Mouse (Mus musculus): ENCODE measurements around the gene Nup133.

Nup133 gene

GRCm38 (mm10) chr8:123889797-123890196, 59.3 kb downstream of the Nup133 start:
- no peak for DNase-seq (ENCODE audit: low read depth, low spot score)

- DNase-seq (ENCODE audit: low read depth, low spot score), result no peak
Measured at GRCm38 (mm10) chr8:123887956-123888355, 61.1 kb downstream of the Nup133 start.

DNA sequence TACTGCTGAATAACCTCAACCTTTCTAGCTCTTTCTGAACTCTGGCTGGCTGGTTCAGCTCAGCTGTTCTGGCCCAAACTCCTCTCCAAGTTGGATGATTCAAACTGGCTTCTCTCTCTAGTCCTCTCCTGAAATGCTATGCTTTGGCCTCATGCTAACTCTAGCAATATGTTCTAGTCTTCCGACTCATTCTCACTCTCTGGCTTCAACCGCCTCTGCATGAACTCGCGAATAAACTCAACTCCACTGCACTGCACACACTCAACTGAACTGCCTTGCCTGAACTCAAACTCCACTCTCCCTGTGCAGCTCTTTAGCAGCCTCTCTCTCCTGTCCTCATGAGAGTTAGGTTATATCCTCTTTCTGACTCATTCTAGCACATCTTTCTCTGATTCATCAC, 61.9 kb downstream of the Nup133 start:
- peak; percentile 50 for DNase-seq (ENCODE audit: low read depth, low spot score)

DNA sequence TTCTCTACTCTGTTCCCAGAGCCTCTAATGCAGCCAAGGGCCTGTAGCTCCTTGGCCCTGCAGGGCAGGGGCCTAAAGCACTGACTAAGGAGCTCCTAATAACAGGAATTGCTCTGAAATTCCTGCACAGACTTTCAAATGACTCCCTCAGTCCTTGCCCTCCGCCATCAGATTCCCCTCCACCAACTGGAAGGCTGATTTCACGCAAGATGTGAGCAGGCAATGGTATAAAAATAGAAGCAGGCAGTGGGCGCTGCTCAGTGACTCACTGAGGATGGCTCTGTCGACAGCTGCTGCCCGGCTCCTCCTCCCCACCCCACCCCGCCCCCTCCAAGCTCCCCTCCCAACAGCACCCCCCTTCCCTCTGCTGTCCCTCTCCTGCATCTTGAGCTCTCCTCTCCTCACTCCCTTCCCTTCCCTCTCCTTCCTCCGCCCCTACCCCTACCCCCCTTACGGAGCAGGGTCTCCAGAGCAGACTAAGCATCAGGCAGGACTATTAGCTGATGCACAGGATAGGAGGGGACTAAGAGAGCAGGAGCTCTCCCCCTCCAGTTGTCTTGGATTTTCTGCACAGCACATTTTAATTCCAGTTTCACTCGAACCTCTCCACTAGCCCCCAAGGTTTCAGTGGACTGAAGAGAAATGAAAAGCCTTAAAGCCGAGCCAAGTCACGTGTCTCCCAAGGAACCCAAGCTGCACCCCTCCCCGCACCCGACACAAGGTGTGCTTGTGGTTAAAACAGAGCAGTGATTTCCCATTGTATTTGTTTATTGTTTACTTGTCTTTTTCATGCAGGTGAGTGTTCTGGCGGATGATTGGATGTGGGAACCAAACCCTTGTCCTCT, 64.1 kb downstream of the Nup133 start:
- DNase-seq (ENCODE audit: low read depth, low spot score), result peak; percentile 97

DNA sequence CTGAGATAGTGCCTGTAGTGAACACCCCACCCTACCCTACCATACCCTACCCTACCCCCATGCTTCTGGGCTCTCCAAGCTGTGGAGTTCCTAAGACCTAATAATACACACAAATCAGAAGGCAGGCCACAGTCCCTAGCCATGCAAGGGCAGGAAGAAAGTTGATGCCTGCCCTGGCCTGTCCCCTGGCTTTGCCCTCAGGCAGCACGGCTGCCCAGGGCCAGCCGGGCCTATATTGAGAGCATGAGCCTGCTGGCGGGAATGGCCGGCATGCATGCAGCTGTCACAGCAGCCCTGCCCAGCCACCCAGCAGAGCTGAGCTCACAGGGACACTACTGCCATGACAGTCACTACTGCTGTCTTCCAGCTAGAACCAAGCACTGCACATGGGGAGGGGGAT, 66.0 kb downstream of the Nup133 start:
- DNase-seq (ENCODE audit: low read depth, low spot score), result no peak

DNA sequence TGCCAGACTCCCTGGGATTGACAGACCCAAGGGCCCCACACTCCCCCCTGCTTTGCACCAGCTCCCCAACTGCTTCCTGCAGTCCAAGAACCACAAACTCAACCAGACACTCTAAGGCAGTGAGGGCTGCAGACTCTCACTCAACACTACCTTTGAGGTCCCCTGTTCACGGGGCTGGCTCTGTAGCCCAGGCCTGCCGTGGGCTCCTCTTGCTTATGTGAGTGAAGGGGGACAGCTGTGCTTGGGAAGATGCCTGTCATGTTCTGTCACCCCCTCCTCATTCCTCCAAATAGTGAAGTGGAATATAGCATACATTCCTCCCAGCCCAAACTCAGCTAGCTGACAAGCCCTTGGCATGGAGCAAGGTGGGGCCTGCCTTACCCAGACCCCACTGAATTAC, 66.7 kb downstream of the Nup133 start:
- no peak for DNase-seq (ENCODE audit: low read depth, low spot score)

DNA sequence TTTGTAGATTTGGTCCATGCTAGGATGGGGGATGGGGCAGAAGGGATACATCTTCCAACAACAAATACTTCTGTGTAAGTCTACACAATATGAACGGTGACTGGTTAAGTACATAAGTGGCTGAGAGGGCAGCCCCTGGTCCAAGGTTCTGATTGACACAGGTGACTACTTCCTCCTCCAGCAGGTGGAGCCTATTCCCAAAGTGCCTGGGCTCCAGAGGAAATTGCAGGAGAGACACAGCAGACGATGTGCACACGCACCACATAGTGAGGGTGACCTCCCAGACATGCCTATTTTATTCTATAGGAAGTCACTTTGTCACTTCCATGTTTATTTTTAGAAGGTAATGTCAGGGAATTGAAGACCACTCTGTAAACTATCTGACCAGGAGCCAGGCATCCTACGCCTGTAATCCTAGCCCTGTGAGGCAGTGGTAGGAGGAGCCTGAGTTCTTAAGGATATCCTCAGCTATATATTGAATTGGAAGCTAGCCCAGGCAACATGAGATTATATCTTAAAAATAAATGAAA, 68.2 kb downstream of the Nup133 start:
- DNase-seq (ENCODE audit: low read depth, low spot score), result peak; percentile 58

GRCm38 (mm10) chr8:123880271-123880670, 68.8 kb downstream of the Nup133 start:
- DNase-seq (ENCODE audit: low read depth, low spot score), result peak; percentile 92

DNA sequence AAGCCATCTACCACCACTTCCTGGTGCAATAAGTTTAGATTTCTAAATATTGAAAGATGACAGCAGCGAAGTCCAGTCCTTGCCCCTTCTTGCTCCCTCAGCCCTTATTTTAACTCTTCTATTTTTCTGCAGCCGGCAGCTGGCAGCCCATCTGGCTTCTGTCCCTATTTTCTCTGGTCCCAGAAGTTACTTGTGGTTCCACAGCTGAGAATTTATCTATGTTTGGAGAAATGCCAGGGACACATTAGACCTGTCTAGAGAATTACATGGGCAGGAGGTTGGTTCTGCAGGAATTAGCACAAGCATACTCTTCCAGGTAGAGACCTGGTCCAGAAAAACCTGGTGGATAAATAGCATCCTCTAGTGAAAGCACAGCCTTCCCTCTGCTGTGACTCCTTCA, 71.2 kb downstream of the Nup133 start:
- DNase-seq (ENCODE audit: low read depth, low spot score), result peak; percentile 69

- DNase-seq (ENCODE audit: low read depth, low spot score), result peak; percentile 87
Measured at GRCm38 (mm10) chr8:123874324-123874723, 74.7 kb downstream of the Nup133 start.

DNA sequence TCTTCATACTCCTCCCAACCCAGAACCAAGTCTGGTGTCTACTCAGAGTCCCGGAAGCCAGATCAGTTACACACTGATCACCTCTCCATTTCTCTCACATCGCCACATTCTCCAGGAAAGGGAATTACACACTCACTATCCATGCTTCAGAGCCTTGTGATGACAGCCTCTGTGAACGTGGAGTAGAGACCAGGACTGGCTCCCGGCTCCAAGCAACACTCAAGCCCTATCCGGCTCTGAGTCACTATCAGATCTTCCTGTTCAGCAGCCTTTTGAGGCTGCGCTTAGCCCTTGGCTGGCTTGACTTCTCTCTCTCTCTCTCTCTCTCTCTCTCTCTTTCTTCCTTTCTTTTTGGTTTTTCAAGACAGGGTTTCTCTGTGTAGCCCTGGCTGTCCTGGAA, 75.7 kb downstream of the Nup133 start:
- peak; percentile 41 for DNase-seq (ENCODE audit: low read depth, low spot score)

DNA sequence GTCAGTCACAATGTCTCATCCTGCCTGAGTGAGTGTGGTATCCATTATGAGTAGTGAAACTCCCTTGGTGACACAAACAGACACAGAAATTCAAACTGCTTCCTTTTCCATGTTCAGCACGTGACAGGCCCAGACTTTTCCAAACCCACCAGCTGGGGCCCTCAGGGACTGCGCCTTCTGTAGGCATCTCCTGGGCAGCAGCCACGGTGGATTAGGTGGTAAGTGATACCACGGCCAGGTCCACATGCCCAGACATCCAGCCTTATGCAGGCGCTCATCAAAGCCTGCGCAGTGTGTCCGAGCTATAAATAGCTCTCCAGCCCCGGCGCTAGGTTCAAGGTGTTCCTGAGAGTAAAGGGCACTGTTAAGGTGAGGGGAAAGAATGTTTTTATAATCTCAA, 77.0 kb downstream of the Nup133 start:
- no peak for DNase-seq (ENCODE audit: low read depth, low spot score)

DNA sequence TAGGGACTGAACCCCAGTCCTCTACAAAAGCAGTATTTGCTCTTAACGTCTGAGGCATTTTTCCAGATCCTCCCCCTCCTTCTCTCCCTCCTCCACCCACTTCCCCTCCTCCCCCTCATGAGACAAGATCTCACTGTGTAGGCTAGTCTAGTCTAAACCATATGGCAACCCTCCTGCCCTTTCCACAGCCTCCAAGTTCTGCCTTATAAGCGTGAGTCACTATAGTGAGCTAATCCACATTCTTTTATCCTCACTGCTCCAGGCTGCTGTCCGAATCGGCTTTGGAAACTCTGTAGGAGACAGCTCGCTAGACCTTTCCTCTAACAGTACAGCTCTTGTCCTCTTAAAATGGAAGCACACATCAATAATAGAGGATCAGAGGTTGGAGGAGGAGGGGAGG, 82.1 kb downstream of the Nup133 start:
- peak; percentile 84 for DNase-seq (ENCODE audit: low read depth, low spot score)

GRCm38 (mm10) chr8:123865786-123866185, 83.3 kb downstream of the Nup133 start:
- no peak for DNase-seq (ENCODE audit: low read depth, low spot score)

DNA sequence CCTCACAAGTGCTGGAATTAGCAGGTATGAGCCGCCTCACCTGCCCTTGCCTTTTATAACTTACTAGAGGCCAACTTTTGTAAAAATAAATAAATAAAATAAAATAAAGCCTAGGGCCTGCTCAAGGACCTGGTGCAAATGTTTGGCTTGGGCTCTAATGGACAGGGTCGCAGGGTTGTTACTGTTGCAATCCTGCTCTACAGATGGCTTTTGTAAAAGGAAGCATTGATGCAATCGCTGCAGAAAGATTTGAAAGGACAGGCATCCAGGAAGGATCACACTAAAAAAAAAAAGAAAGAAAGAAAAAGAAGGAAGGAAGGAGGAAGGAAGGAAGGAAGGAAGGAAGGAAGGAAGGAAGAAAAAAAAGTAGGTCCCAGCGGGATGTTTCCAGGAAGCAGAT, 88.7 kb downstream of the Nup133 start:
- DNase-seq (ENCODE audit: low read depth, low spot score), result no peak

GRCm38 (mm10) chr8:123859648-123860259, 89.3 kb downstream of the Nup133 start, which contains the start of gene Ccsap:
Gene Ccsap (minus strand): TSS chr8:123860209.
- peak; percentile 83 for DNase-seq (ENCODE audit: low read depth, low spot score)

- peak; percentile 98 for DNase-seq (ENCODE audit: low read depth, low spot score)
Measured at GRCm38 (mm10) chr8:123858941-123859647, 90.0 kb downstream of the Nup133 start.

- peak; percentile 68 for DNase-seq (ENCODE audit: low read depth, low spot score)
Measured at GRCm38 (mm10) chr8:123858574-123858940, 90.5 kb downstream of the Nup133 start.

GRCm38 (mm10) chr8:123857361-123857760, 91.7 kb downstream of the Nup133 start:
- DNase-seq (ENCODE audit: low read depth, low spot score), result peak; percentile 62

- no peak for DNase-seq (ENCODE audit: low read depth, low spot score)
Measured at GRCm38 (mm10) chr8:123854733-123855475, 94.2 kb downstream of the Nup133 start.

- DNase-seq (ENCODE audit: low read depth, low spot score), result no peak
Measured at GRCm38 (mm10) chr8:123854252-123854651, 94.8 kb downstream of the Nup133 start.

- peak; percentile 72 for DNase-seq (ENCODE audit: low read depth, low spot score)
Measured at GRCm38 (mm10) chr8:123851590-123851989, 97.5 kb downstream of the Nup133 start.

Measured in brain, adult 2 months (tissue).